Comparison of ENCODE assay signal across 8 mouse cellular contexts in genomic region chr7:29170066-29170754, GRCm38 (mm10). TPM values are rescaled to one million over a fixed set of nuclear protein-coding genes. Genes with fewer than 3 reads are reported as not detected.
A peak's percentile ranks its signal among the peaks of the same experiment; 100 is the strongest.
DNase-seq lines count a peak whose midpoint lies in the region; ATAC-seq lines count a peak whose summit lies in the region.

TSS of gene Ggn (plus strand) at chr7:29170210.
TSS of gene Spred3 (minus strand) at chr7:29170411.

- peak; percentile 88 for DNase-seq in adrenal gland, adult 2 months
- DNase-seq in embryonic facial prominence, embryonic 11.5 days (ENCODE audit: low spot score): peak; percentile 81
- DNase-seq in heart, adult 18-20 months: peak; percentile 83 to 91
- DNase-seq in kidney, adult 11 months: peak; percentile 88
- peak; percentile 66 for DNase-seq in neural tube, embryonic 10.5 days (ENCODE audit: extremely low spot score, low spot score)
- DNase-seq in testis, postnatal 10 days (ENCODE audit: low spot score): peak; percentile 90

- H3K9ac ChIP-seq in embryonic facial prominence, embryonic 11.5 days (replicated peaks; ENCODE audit: low read length): peak within 1 kb of the TSS; percentile 55
- peak within 1 kb of the TSS; percentile 21; the same call in 1 of the 2 replicates for H3K9ac ChIP-seq in liver, embryonic 16.5 days (ENCODE audit: low read depth, low read length)

- peaks cover 9% of the 10 kb centered on the region for H3K4me1 ChIP-seq in embryonic facial prominence, embryonic 11.5 days (ENCODE audit: control insufficient read depth, insufficient read depth, low read length)
- peaks cover 28% of the 10 kb centered on the region for H3K4me1 ChIP-seq in liver, embryonic 16.5 days (ENCODE audit: control insufficient read depth, low read depth, low read length)

- under 1% methylated on average over 30 of the region's 30 CpGs for WGBS in embryonic facial prominence, embryonic 11.5 days
- under 1% methylated on average over 30 of the region's 30 CpGs for WGBS in liver, embryonic 16.5 days (ENCODE audit: insufficient replicate concordance)

- peaks cover 29% of the 10 kb centered on the region for H3K27me3 ChIP-seq in embryonic facial prominence, embryonic 11.5 days (ENCODE audit: control insufficient read depth, insufficient read depth, low read length)
- H3K27me3 ChIP-seq in liver, embryonic 16.5 days (ENCODE audit: control insufficient read depth, insufficient read depth, low read depth, low read length): peaks cover 67% of the 10 kb centered on the region

- H3K4me3 ChIP-seq in embryonic facial prominence, embryonic 11.5 days (ENCODE audit: low read depth, low read length): peak within 1 kb of the TSS; percentile 49
- peak within 1 kb of the TSS; percentile 59 for H3K4me3 ChIP-seq in liver, embryonic 16.5 days (ENCODE audit: low read depth, low read length)

- no peaks in the 10 kb centered on the region for H3K9me3 ChIP-seq in embryonic facial prominence, embryonic 11.5 days (replicated peaks; ENCODE audit: control insufficient read depth, low read length)
- no peaks in the 10 kb centered on the region for H3K9me3 ChIP-seq in liver, embryonic 16.5 days (replicated peaks; ENCODE audit: control insufficient read depth, low read length)

- ATAC-seq in CD4-positive, CD25-positive, alpha-beta regulatory T cell, adult 4 months: peak; percentile 10
- peak; percentile 30 for ATAC-seq in embryonic facial prominence, embryonic 11.5 days (replicated peaks; ENCODE audit: insufficient number of reproducible peaks, low FRiP score, low TSS enrichment, low read depth)
- peak; percentile 56 for ATAC-seq in liver, embryonic 16.5 days (ENCODE audit: low read depth)

- H3K4me2 ChIP-seq in embryonic facial prominence, embryonic 11.5 days (ENCODE audit: low read depth, low read length): peak within 1 kb of the TSS; percentile 48
- H3K4me2 ChIP-seq in liver, embryonic 16.5 days (ENCODE audit: low read depth, low read length): peak within 1 kb of the TSS; percentile 76

- H3K27ac ChIP-seq in embryonic facial prominence, embryonic 11.5 days (replicated peaks; ENCODE audit: low read depth, low read length): peak within 1 kb of the TSS; percentile 48
- no peak within 1 kb of the TSS for H3K27ac ChIP-seq in liver, embryonic 16.5 days (ENCODE audit: low read length)

- peaks cover 5% of the 10 kb centered on the region for H3K36me3 ChIP-seq in embryonic facial prominence, embryonic 11.5 days (replicated peaks; ENCODE audit: control insufficient read depth, insufficient read depth, low read depth, low read length)
- peaks cover 14% of the 10 kb centered on the region for H3K36me3 ChIP-seq in liver, embryonic 16.5 days (ENCODE audit: control insufficient read depth, insufficient read depth)

RNA-seq across cellular contexts. Expression of gene Ggn, which starts in this region (rescaled TPM):
- not detected for polyA plus RNA-seq in CD4-positive, CD25-positive, alpha-beta regulatory T cell, adult 4 months (2017; shearing (Covaris generic))
- total RNA-seq in adrenal gland, adult 2 months (2021): 1 to 10 TPM; 1.1 to 1.7 TPM
- polyA plus RNA-seq in adrenal gland, adult 2 months (2012; rRNA removed): 3.0 and 3.8 TPM in 2 replicates
- polyA plus RNA-seq in embryonic facial prominence, embryonic 11.5 days (2014; fragmentation: Nextera tagmentation; extraction: Ambion mirVana): 0.15 and 0.77 TPM in 2 replicates
- total RNA-seq in heart, adult 18-20 months (2021): under 1 TPM; 0.25 to 0.28 TPM
- 0.09 TPM in 1 of 2 replicates, not detected in the other for polyA plus RNA-seq in liver, embryonic 16.5 days (2015; fragmentation: Nextera tagmentation; extraction: Ambion mirVana)

RNA-seq across cellular contexts. Expression of gene Spred3, which starts in this region (rescaled TPM):
- polyA plus RNA-seq in CD4-positive, CD25-positive, alpha-beta regulatory T cell, adult 4 months (2017; shearing (Covaris generic)): under 1 TPM in 1 of 2 experiments, not detected in 1; 0.42 TPM
- total RNA-seq in adrenal gland, adult 2 months (2021): 1 to 10 TPM; 5.2 to 7.4 TPM
- polyA plus RNA-seq in adrenal gland, adult 2 months (2012; rRNA removed): 14.4 and 18.0 TPM in 2 replicates
- polyA plus RNA-seq in embryonic facial prominence, embryonic 11.5 days (2014; fragmentation: Nextera tagmentation; extraction: Ambion mirVana): 4.9 and 5.3 TPM in 2 replicates
- total RNA-seq in heart, adult 18-20 months (2021): under 1 TPM; 0.60 to 0.77 TPM
- 0.19 and 0.25 TPM in 2 replicates for polyA plus RNA-seq in liver, embryonic 16.5 days (2015; fragmentation: Nextera tagmentation; extraction: Ambion mirVana)

Comparison
In these comparisons a context has a peak if more than half of its experiments do, and no peak if none do; other contexts are left out.
1. Peak in ATAC-seq in CD4-positive, CD25-positive, alpha-beta regulatory T cell, adult 4 months; RNA of the genes that start here not detected or under 1 TPM.
2. Peak in DNase-seq in heart, adult 18-20 months; RNA of the genes that start here not detected or under 1 TPM.
3. Peak in ATAC-seq, H3K4me3 ChIP-seq, H3K9ac ChIP-seq and H3K4me2 ChIP-seq in liver, embryonic 16.5 days; RNA of the genes that start here not detected or under 1 TPM.